Mouse (Mus musculus) bone marrow, adult 2 months (tissue): ENCODE data around the gene Dido1.

Source experiments
- CTCF ChIP-seq: fragments of 200-500 bp; IDR thresholded peaks from 2 replicates; pipeline ENCODE4 v1.5.1; 2011; ENCODE audit warnings: low read length, control low read depth; ENCODE audit not compliant: control insufficient read depth, insufficient read depth
- POLR2A ChIP-seq: fragments of 200-500 bp; IDR thresholded peaks from 2 replicates; pipeline ENCODE4 v1.6.1; 2011; ENCODE audit warnings: low read depth, mild to moderate bottlenecking, control low read depth, low read length, borderline replicate concordance; ENCODE audit not compliant: control insufficient read depth

- TF ChIP-seq CTCF (no peak), POLR2A (no peak)
These were observed 63.0 kb downstream of the Dido1 start for GRCm38 (mm10) chr2:180646841-180647240.
